Mouse (Mus musculus) lung, postnatal 10 days (tissue): ENCODE data around the gene Gm8978.
"Not testable (repeated sequence)": the region's sequence is repeated elsewhere in the genome, so short reads cannot be mapped to it uniquely, and the experiment has no call there.

ENCODE experiments used
- DNase-seq: peaks from one replicate; pipeline ENCODE4 v3.0.0; 2021

Gene Gm8978

DNA sequence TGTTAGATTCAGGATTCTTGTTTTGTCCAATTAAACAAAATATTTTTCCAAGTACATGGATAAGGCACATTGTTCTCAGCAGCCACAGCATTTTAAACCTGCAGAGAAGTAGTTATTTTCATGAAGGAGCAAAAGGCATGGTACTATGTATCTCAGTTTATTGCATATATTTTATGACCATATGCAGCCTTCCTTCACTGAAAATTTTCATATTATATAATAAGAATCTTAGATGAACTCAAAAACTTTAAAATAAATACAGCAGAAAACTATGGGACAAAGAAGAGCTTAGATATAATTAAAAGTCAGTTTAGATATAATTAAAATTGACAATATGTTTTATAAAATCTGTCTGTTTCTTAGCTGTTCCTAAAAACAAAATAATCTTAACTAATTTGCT, at the start of gene Gm8978:
Gene Gm8978 (minus strand): TSS at position 101 of the 400 bp plus-strand sequence.
- DNase-seq, result not testable (repeated sequence)

DNA sequence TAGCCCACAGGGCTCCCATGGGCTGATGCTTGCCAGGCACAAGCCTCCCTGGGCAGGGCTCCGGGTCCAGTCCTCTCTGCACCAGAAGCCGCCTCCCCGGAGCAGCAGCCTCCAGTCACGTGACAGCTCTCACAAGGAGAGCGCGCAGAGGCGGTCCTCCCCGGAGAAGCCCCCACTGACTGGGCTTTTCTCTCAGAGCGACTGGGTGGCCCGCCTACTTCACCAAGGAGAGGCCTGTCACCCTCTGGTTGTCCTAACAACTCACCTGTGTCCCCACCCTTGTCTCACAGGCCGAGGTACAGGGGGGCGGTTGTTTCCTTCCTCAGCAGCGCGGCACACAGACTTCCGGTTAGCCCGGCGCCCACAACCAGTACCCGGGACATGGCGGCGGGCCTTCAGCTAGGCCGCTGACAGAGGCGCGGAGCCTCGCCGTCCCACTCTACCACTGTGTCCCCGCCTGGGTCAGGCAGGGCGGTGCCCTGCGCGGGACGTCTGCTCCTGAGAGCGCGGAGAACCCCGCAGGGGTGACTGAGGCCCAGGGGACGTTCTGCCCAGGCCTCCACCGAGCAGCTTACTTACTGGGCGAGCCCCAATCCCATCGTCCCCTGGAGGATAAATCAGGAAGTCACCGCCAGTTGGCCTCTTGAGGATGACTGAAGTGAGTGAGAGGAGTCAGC, 35.3 kb downstream of the Gm8978 start:
- peak; percentile 70 for DNase-seq

DNA sequence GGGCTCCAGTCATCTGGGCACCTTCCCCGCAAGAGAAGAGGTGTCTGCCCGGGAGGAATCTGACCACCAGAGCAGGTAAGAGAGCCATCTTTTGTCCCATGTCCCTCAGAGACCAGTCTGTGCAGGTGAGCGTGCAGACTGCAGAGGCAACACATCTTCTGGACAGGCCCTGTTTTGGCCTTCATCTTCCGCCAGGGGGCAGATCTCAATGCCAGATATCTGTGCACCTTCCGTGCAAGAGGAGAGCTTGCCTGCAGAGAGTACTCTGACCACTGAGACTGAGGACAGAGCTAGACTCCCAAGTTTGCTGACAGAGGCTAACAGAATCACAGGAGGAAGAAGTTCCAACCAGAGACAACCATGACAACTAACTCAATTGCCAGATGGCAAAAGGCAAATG, 56.5 kb downstream of the Gm8978 start:
- not testable (repeated sequence) for DNase-seq
